ENCODE assay signal across 14 mouse cellular contexts in the genomic region with DNA sequence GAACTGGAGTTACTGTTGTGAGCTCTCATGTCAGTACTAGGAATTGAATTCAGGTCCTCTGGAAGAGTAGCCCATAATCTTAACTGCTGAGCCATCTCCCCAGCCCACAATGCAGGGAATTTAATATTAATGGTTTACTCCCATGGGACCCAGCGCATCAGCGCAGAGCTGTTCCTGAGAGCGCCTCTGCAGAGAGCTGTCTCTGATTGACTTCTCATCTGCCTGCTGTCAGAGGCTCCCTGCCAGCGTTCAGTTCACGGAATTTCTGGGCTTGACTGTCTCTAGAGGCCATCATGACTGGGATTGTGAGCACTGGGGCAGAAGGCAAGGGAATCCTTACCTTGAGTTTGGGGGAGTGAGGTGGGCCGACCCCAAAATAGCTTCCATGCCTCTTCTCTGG. TPM values are rescaled to one million over a fixed set of nuclear protein-coding genes. Genes with fewer than 3 reads are reported as not detected.
DNase-seq lines count a peak whose midpoint lies in the region; ATAC-seq and TF ChIP-seq lines count a peak whose summit lies in the region.
"Had no signal": no experiment of that assay in that cellular context is flagged by ENCODE, and none has a peak within 500 bp of the region (broad histone marks: within the 10 kb centered on the region; RNA-seq: fewer than 3 reads in every experiment).

No protein-coding gene starts in this region.

- WGBS in hindbrain, embryonic 11.5 days, result 45% methylated on average over 6 of the region's 6 CpGs
- WGBS in hindbrain, embryonic 16.5 days, result 34% methylated on average over 6 of the region's 6 CpGs
- 69% methylated on average over 6 of the region's 6 CpGs for WGBS in intestine, postnatal 0 days

- H3K27me3 ChIP-seq in hindbrain, embryonic 11.5 days (ENCODE audit: control insufficient read depth, insufficient read depth, low read length), result peaks cover 35% of the 10 kb centered on the region
- peaks cover 26% of the 10 kb centered on the region for H3K27me3 ChIP-seq in hindbrain, embryonic 16.5 days (replicated peaks; ENCODE audit: control insufficient read depth, insufficient read depth, low read length)
- no peaks in the 10 kb centered on the region for H3K27me3 ChIP-seq in intestine, postnatal 0 days (replicated peaks; ENCODE audit: control insufficient read depth, insufficient read depth, low read length)

- peaks cover 6% of the 10 kb centered on the region; the same call in 1 of the 2 replicates for H3K4me1 ChIP-seq in hindbrain, embryonic 11.5 days (replicated peaks; ENCODE audit: control insufficient read depth, insufficient read depth, low read length)
- H3K4me1 ChIP-seq in hindbrain, embryonic 16.5 days (ENCODE audit: control insufficient read depth, insufficient read depth, low read depth, low read length), result peaks cover 10% of the 10 kb centered on the region
- peaks cover 17% of the 10 kb centered on the region; the same call in 1 of the 2 replicates for H3K4me1 ChIP-seq in intestine, postnatal 0 days (replicated peaks; ENCODE audit: control insufficient read depth, insufficient read depth, low read length)

- peak; percentile 31 for DNase-seq in hindbrain, embryonic 11.5 days (ENCODE audit: low spot score)
- DNase-seq in retina, embryonic 14.5 days (ENCODE audit: low spot score), result peak; percentile 62
- no peak for DNase-seq in retina, postnatal 1 day
- DNase-seq in gastrocnemius, adult 18-20 months (ENCODE audit: low spot score), result no peak
- no peak for DNase-seq in cerebellum, postnatal 4 days (ENCODE audit: low spot score in 2 of 2)
- DNase-seq: cerebellum, postnatal 25 days; layer of hippocampus, adult 9-11 months; liver had no signal

- H3K27ac ChIP-seq in hindbrain, embryonic 11.5 days (ENCODE audit: low read depth, low read length), result no peak overlapping the region
- H3K27ac ChIP-seq in hindbrain, embryonic 16.5 days (ENCODE audit: low read depth, low read length), result no peak overlapping the region
- 0 out of 2 replicates have a peak overlapping the region, but pooled peaks have one; percentile 35 for H3K27ac ChIP-seq in intestine, postnatal 0 days (ENCODE audit: low read depth, low read length)
- H3K27ac ChIP-seq: forebrain, embryonic 12.5 days; midbrain, embryonic 13.5 days had no signal

- 0 out of 2 replicates have a peak, but pooled peaks have one; percentile 44 for ATAC-seq in hindbrain, embryonic 11.5 days (ENCODE audit: low FRiP score)
- ATAC-seq in hindbrain, embryonic 16.5 days, result no peak
- ATAC-seq in intestine, postnatal 0 days, result no peak

- no peak for TF ChIP-seq CTCF in intestine, postnatal 0 days (IDR thresholded peaks at IDR 0.05; ENCODE audit: low read depth)

- no peak overlapping the region for H3K4me2 ChIP-seq in hindbrain, embryonic 11.5 days (replicated peaks; ENCODE audit: low read depth, low read length)
- H3K4me2 ChIP-seq in hindbrain, embryonic 16.5 days (ENCODE audit: low read length), result no peak overlapping the region
- H3K4me2 ChIP-seq in intestine, postnatal 0 days (replicated peaks; ENCODE audit: low read depth), result no peak overlapping the region
- H3K4me2 ChIP-seq: forebrain, embryonic 12.5 days; midbrain, embryonic 13.5 days had no signal

- H3K9ac ChIP-seq in hindbrain, embryonic 11.5 days (ENCODE audit: low read depth, low read length), result no peak overlapping the region
- no peak overlapping the region for H3K9ac ChIP-seq in hindbrain, embryonic 16.5 days (ENCODE audit: low read depth, low read length)
- no peak overlapping the region for H3K9ac ChIP-seq in intestine, postnatal 0 days (ENCODE audit: low read depth, low read length)
- H3K9ac ChIP-seq: forebrain, embryonic 12.5 days; midbrain, embryonic 13.5 days had no signal

- no peaks in the 10 kb centered on the region for H3K36me3 ChIP-seq in hindbrain, embryonic 11.5 days (ENCODE audit: control insufficient read depth, insufficient read depth, low read length)
- no peaks in the 10 kb centered on the region for H3K36me3 ChIP-seq in hindbrain, embryonic 16.5 days (ENCODE audit: control insufficient read depth, insufficient read depth, low read length)
- peaks cover 44% of the 10 kb centered on the region for H3K36me3 ChIP-seq in intestine, postnatal 0 days (ENCODE audit: control insufficient read depth, insufficient read depth)
- H3K36me3 ChIP-seq: forebrain, embryonic 12.5 days; hindbrain, embryonic 10.5 days; midbrain, embryonic 13.5 days had no signal

- H3K9me3 ChIP-seq in hindbrain, embryonic 11.5 days (ENCODE audit: control insufficient read depth, low read length), result no peaks in the 10 kb centered on the region
- no peaks in the 10 kb centered on the region for H3K9me3 ChIP-seq in hindbrain, embryonic 16.5 days (ENCODE audit: control insufficient read depth, low read length)
- H3K9me3 ChIP-seq in intestine, postnatal 0 days (ENCODE audit: control insufficient read depth), result no peaks in the 10 kb centered on the region
- H3K9me3 ChIP-seq: forebrain, embryonic 12.5 days; hindbrain, embryonic 10.5 days; midbrain, embryonic 13.5 days had no signal

- no peak overlapping the region for H3K4me3 ChIP-seq in hindbrain, embryonic 11.5 days (ENCODE audit: low read depth, low read length)
- H3K4me3 ChIP-seq in hindbrain, embryonic 16.5 days (ENCODE audit: low read length), result no peak overlapping the region
- no peak overlapping the region for H3K4me3 ChIP-seq in intestine, postnatal 0 days (ENCODE audit: low read depth, low read length)
- H3K4me3 ChIP-seq: forebrain, embryonic 12.5 days; midbrain, embryonic 13.5 days had no signal

RNA-seq across cellular contexts. Expression of gene Plekhg6, which starts 3.6 kb away (rescaled TPM):
- 0.06 and 0.19 TPM in 2 replicates for polyA plus RNA-seq in hindbrain, embryonic 11.5 days (2014; fragmentation: Nextera tagmentation; extraction: Ambion mirVana)
- polyA plus RNA-seq in hindbrain, embryonic 16.5 days (2015; fragmentation: Nextera tagmentation; extraction: Ambion mirVana), result 0.30 and 0.41 TPM in 2 replicates
- polyA plus RNA-seq in intestine, postnatal 0 days (2015; fragmentation: Nextera tagmentation; extraction: Ambion mirVana), result 31.4 and 37.0 TPM in 2 replicates
- total RNA-seq in gastrocnemius, adult 18-20 months (2021), result not detected
- total RNA-seq: MEL had no signal

RNA-seq across cellular contexts. Expression of gene Tnfrsf1a, which starts 27.9 kb away (rescaled TPM):
- polyA plus RNA-seq in hindbrain, embryonic 11.5 days (2014; fragmentation: Nextera tagmentation; extraction: Ambion mirVana), result 25.2 and 25.9 TPM in 2 replicates
- 15.1 and 18.3 TPM in 2 replicates for polyA plus RNA-seq in hindbrain, embryonic 16.5 days (2015; fragmentation: Nextera tagmentation; extraction: Ambion mirVana)
- polyA plus RNA-seq in intestine, postnatal 0 days (2015; fragmentation: Nextera tagmentation; extraction: Ambion mirVana), result 108 and 109 TPM in 2 replicates
- 10 to 100 TPM; 16.6 to 24.9 TPM for total RNA-seq in gastrocnemius, adult 18-20 months (2021)

RNA-seq across cellular contexts. Expression of gene Scnn1a, which starts 56.6 kb away (rescaled TPM):
- 0.45 and 0.96 TPM in 2 replicates for polyA plus RNA-seq in hindbrain, embryonic 11.5 days (2014; fragmentation: Nextera tagmentation; extraction: Ambion mirVana)
- polyA plus RNA-seq in hindbrain, embryonic 16.5 days (2015; fragmentation: Nextera tagmentation; extraction: Ambion mirVana), result 0.69 and 0.70 TPM in 2 replicates
- 16.9 and 19.0 TPM in 2 replicates for polyA plus RNA-seq in intestine, postnatal 0 days (2015; fragmentation: Nextera tagmentation; extraction: Ambion mirVana)
- total RNA-seq in gastrocnemius, adult 18-20 months (2021), result under 1 TPM; 0.19 to 0.25 TPM
- total RNA-seq: MEL had no signal

Comparison
In these comparisons a context has a peak if more than half of its experiments do, and no peak if none do; other contexts are left out.
1. DNase-seq: peak in hindbrain, embryonic 11.5 days (single experiment) and retina, embryonic 14.5 days (single experiment); none in retina, postnatal 1 day (single experiment), gastrocnemius, adult 18-20 months (single experiment) and cerebellum, postnatal 4 days (0 of 2).
2. RNA of gene Plekhg6, which starts 3.6 kb away (polyA plus RNA-seq): 31.4 to 37.0 TPM in intestine, postnatal 0 days; 0.30 to 0.41 TPM in hindbrain, embryonic 16.5 days and 0.06 to 0.19 TPM in hindbrain, embryonic 11.5 days; every median in the first group is over 10 times any median in the second.